Mouse (Mus musculus) neural tube, embryonic 11.5 days (tissue): ENCODE data around the gene Smok3c. TPM values are rescaled to one million over a fixed set of nuclear protein-coding genes. Genes with fewer than 3 reads are reported as not detected.

Source experiments
- polyA plus RNA-seq: library from polyadenylated mRNA; unstranded; fragments of >200 nt; fragmentation: Nextera tagmentation; extraction: Ambion mirVana; gene quantifications from 2 replicates; pipeline ENCODE4 v1.2.1, GENCODE M21; 2014

Smok3c gene
- polyA plus RNA-seq, 1 experiment from 2014 or later, result not detected

Other genes starting within 250 kb of the Smok3c start
- 0.33 and 0.84 TPM in 2 replicates for gene Pilra, start 216.9 kb upstream of the Smok3c start, polyA plus RNA-seq
- gene Pilrb1, start 195.1 kb upstream of the Smok3c start, polyA plus RNA-seq, result not detected in 2 replicates
- gene Pilrb2, start 181.4 kb upstream of the Smok3c start, polyA plus RNA-seq, result not detected in 2 replicates
- gene Cyp3a13, start 131.6 kb upstream of the Smok3c start, polyA plus RNA-seq, result 0.08 TPM in 1 of 2 replicates, not detected in the other
- 0.09 TPM in 1 of 2 replicates, not detected in the other for gene Gjc3, start 90.1 kb upstream of the Smok3c start, polyA plus RNA-seq
- not detected in 2 replicates for gene Azgp1, start 71.7 kb upstream of the Smok3c start, polyA plus RNA-seq
- gene Smok3a, start 31.9 kb upstream of the Smok3c start, polyA plus RNA-seq, result not detected in 2 replicates
- gene Smok3b, start 31.8 kb upstream of the Smok3c start, polyA plus RNA-seq, result not detected in 2 replicates
- 43.8 and 45.1 TPM in 2 replicates for gene Zkscan1, start 31.9 kb downstream of the Smok3c start, polyA plus RNA-seq
- gene Zscan21, start 63.7 kb downstream of the Smok3c start, polyA plus RNA-seq, result 126 and 128 TPM in 2 replicates
- 25.5 and 27.8 TPM in 2 replicates for gene Zfp113, start 102.5 kb downstream of the Smok3c start, polyA plus RNA-seq
- 316 and 319 TPM in 2 replicates for gene Cops6, start 107.9 kb downstream of the Smok3c start, polyA plus RNA-seq
- 15.7 and 17.2 TPM in 2 replicates for gene Ap4m1, start 118.8 kb downstream of the Smok3c start, polyA plus RNA-seq
- gene Mcm7, start 119.2 kb downstream of the Smok3c start, polyA plus RNA-seq, result 272 and 282 TPM in 2 replicates
- gene Taf6, start 134.3 kb downstream of the Smok3c start, polyA plus RNA-seq, result 119 and 122 TPM in 2 replicates
- gene Cnpy4, start 134.3 kb downstream of the Smok3c start, polyA plus RNA-seq, result 48.4 and 53.8 TPM in 2 replicates
- 10.2 and 10.8 TPM in 2 replicates for gene Mblac1, start 141.1 kb downstream of the Smok3c start, polyA plus RNA-seq
- not detected in 2 replicates for gene Nxpe5, start 172.7 kb downstream of the Smok3c start, polyA plus RNA-seq
- gene Lamtor4, start 202.3 kb downstream of the Smok3c start, polyA plus RNA-seq, result 51.9 and 53.5 TPM in 2 replicates
- 9.1 and 9.5 TPM in 2 replicates for gene BC037034, start 210.8 kb downstream of the Smok3c start, polyA plus RNA-seq
- gene Gal3st4, start 219.6 kb downstream of the Smok3c start, polyA plus RNA-seq, result 6.2 and 6.4 TPM in 2 replicates
- gene Gm43720, start 226.8 kb downstream of the Smok3c start, polyA plus RNA-seq, result not detected in 2 replicates
- gene Gpc2, start 226.8 kb downstream of the Smok3c start, polyA plus RNA-seq, result 19.3 and 22.1 TPM in 2 replicates
- 2.7 and 3.2 TPM in 2 replicates for gene Stag3, start 227.0 kb downstream of the Smok3c start, polyA plus RNA-seq